Mouse (Mus musculus): Measurements from ENCODE around the gene Adamts2. TPM values are rescaled to one million over a fixed set of nuclear protein-coding genes. Genes with fewer than 3 reads are reported as not detected.

The Adamts2 gene
- total and polyA plus RNA-seq, 2 experiments from 2014 or later: 8.7 to 19.4 TPM

DNA sequence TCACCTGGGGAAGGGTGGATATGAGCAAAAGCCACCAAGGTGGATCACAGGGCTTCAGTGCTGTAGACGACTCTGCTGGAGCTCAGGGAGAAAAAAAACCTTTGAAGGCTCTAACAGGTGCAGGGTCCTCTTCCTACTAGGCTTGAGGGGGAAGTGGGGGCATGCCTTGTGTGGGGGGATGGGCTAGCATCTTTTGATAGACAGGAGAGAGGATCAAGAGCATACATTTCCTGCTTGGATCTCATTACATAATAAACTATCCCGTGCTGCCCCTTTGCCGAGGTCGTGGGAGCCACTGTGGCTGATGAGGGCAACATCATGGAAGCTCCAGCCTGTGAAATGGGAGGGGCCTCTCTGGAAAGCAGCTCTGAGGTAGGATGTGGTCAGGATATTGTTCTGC, 25.4 kb upstream of the Adamts2 start:
- WGBS: 51% methylated on average over 4 of the region's 4 CpGs
- H3K4me3 ChIP-seq (ENCODE audit: low read depth, low read length): no peak overlapping the region
- no peak overlapping the region for H3K9ac ChIP-seq (replicated peaks; ENCODE audit: low read depth, low read length)
- H3K4me1 ChIP-seq (ENCODE audit: control insufficient read depth, insufficient read depth): no peaks in the 10 kb centered on the region
- ATAC-seq (ENCODE audit: insufficient read depth, low read depth) (no peak), DNase-seq (ENCODE audit: low spot score) (no peak)
- no peaks in the 10 kb centered on the region; the same call in 1 of the 2 replicates for H3K9me3 ChIP-seq (replicated peaks; ENCODE audit: control insufficient read depth, low read length)
- H3K27ac ChIP-seq (ENCODE audit: low read depth): no peak overlapping the region
- no peak overlapping the region for H3K4me2 ChIP-seq (ENCODE audit: low read depth, low read length)
- no peaks in the 10 kb centered on the region for H3K27me3 ChIP-seq (ENCODE audit: control insufficient read depth, insufficient read depth, low read length)
- TF ChIP-seq CTCF (IDR thresholded peaks at IDR 0.05; ENCODE audit: low read depth) (no peak), EP300 (IDR thresholded peaks at IDR 0.05; ENCODE audit: low read depth) (no peak)
- no peaks in the 10 kb centered on the region for H3K36me3 ChIP-seq (replicated peaks; ENCODE audit: control insufficient read depth, insufficient read depth, low read length)

DNA sequence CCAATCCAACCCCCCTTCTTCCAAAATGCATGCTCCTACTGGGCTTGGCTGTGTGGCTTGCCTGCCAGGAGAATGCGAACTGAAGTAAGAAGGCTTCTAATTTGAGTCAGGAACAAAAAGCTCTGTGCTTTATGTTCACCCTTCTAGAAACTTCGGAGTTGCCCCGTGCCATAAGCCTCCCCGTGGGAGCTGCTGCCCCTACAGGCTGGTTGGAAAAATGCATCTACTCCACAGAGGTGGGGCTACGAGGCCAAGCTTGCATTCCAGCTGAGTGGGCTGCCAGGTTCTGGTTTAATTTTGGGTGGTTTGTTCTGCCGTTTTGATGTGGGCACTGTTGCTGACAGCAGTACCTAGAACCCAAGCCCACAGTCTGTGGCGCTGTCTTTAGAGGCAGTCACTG, 14.9 kb upstream of the Adamts2 start:
- TF ChIP-seq EP300 (IDR thresholded peaks at IDR 0.05; ENCODE audit: low read depth) (no peak), CTCF (IDR thresholded peaks at IDR 0.05; ENCODE audit: low read depth) (peak; percentile 68)
- ATAC-seq (ENCODE audit: insufficient read depth, low read depth): peak; percentile 55
- WGBS: 34% methylated on average over 7 of the region's 7 CpGs

DNA sequence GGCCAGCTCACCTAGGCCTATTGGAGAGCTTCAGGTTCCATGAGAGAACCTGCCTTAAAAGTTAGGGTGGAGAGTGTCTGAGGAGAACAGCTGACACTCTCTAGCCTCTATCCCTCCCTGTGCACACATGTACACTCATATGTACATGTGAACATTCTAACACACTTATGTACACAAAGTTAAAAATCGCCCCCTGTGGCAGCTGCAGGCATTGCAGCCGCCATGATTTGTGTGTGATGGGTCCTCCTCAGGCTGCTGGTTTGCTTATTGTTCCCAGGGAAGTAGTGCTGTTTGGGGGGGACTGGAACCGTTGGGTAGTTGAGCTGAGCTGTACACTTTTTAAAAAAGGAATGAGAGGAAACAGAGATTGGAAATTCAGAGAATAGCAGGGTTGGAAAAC, 14.1 kb upstream of the Adamts2 start:
- WGBS: 16% methylated on average over 3 of the region's 3 CpGs
- ATAC-seq (ENCODE audit: insufficient read depth, low read depth): no peak

More for the DNA sequence above, 14.9 kb upstream of the Adamts2 start:
- Histone ChIP-seq H3K27me3 (ENCODE audit: control insufficient read depth, insufficient read depth, low read length) (no peaks in the 10 kb centered on the region), H3K27ac (ENCODE audit: low read depth) (no peak overlapping the region), H3K9ac (replicated peaks; ENCODE audit: low read depth, low read length) (no peak overlapping the region), H3K4me3 (ENCODE audit: low read depth, low read length) (no peak overlapping the region), H3K4me2 (ENCODE audit: low read depth, low read length) (no peak overlapping the region), H3K9me3 (replicated peaks; ENCODE audit: control insufficient read depth, low read length) (no peaks in the 10 kb centered on the region), H3K36me3 (replicated peaks; ENCODE audit: control insufficient read depth, insufficient read depth, low read length) (no peaks in the 10 kb centered on the region), H3K4me1 (ENCODE audit: control insufficient read depth, insufficient read depth) (no peaks in the 10 kb centered on the region)
- peak; percentile 19 for DNase-seq (ENCODE audit: low spot score)

DNA sequence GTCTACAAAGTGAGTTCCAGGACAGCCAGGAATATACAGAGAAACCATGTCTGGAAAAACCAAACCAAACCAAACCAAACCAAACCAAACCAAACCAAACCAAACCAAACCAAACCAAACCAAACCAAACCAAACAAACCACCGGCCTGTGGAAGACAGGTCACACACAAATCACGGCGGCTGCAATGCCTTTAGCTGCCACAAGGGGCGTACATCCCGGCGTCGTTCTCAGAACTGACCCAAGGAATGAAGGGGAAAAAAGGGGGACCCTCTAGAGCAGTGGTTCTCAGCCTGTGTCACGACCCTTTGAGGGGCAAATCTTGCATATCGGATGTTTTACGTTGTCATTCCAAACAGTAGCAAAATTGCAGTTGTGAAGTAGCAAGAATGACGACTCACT, 12.8 kb upstream of the Adamts2 start:
- TF ChIP-seq EP300 (IDR thresholded peaks at IDR 0.05; ENCODE audit: low read depth): no peak
- TF ChIP-seq CTCF (IDR thresholded peaks at IDR 0.05; ENCODE audit: low read depth): peak; percentile 67
- no peak overlapping the region for H3K9ac ChIP-seq (replicated peaks; ENCODE audit: low read depth, low read length)
- H3K27ac ChIP-seq (ENCODE audit: low read depth): no peak overlapping the region
- 38% methylated on average over 11 of the region's 11 CpGs for WGBS
- no peaks in the 10 kb centered on the region for H3K27me3 ChIP-seq (ENCODE audit: control insufficient read depth, insufficient read depth, low read length)
- no peak overlapping the region for H3K4me2 ChIP-seq (ENCODE audit: low read depth, low read length)
- no peak for DNase-seq (ENCODE audit: low spot score)
- no peaks in the 10 kb centered on the region for H3K36me3 ChIP-seq (replicated peaks; ENCODE audit: control insufficient read depth, insufficient read depth, low read length)
- H3K4me3 ChIP-seq (ENCODE audit: low read depth, low read length): no peak overlapping the region
- no peaks in the 10 kb centered on the region for H3K4me1 ChIP-seq (ENCODE audit: control insufficient read depth, insufficient read depth)
- H3K9me3 ChIP-seq (replicated peaks; ENCODE audit: control insufficient read depth, low read length): no peaks in the 10 kb centered on the region
- no peak for ATAC-seq (ENCODE audit: insufficient read depth, low read depth)

More for the DNA sequence above, 14.1 kb upstream of the Adamts2 start:
- H3K4me3 ChIP-seq (ENCODE audit: low read depth, low read length): no peak overlapping the region
- no peak overlapping the region for H3K9ac ChIP-seq (replicated peaks; ENCODE audit: low read depth, low read length)
- H3K36me3 ChIP-seq (replicated peaks; ENCODE audit: control insufficient read depth, insufficient read depth, low read length): no peaks in the 10 kb centered on the region
- DNase-seq (ENCODE audit: low spot score): peak; percentile 11
- no peak overlapping the region for H3K27ac ChIP-seq (ENCODE audit: low read depth)
- H3K4me1 ChIP-seq (ENCODE audit: control insufficient read depth, insufficient read depth): no peaks in the 10 kb centered on the region
- TF ChIP-seq EP300 (IDR thresholded peaks at IDR 0.05; ENCODE audit: low read depth) (no peak), CTCF (IDR thresholded peaks at IDR 0.05; ENCODE audit: low read depth) (peak; percentile 57)
- no peaks in the 10 kb centered on the region for H3K9me3 ChIP-seq (replicated peaks; ENCODE audit: control insufficient read depth, low read length)
- no peaks in the 10 kb centered on the region for H3K27me3 ChIP-seq (ENCODE audit: control insufficient read depth, insufficient read depth, low read length)
- H3K4me2 ChIP-seq (ENCODE audit: low read depth, low read length): no peak overlapping the region

DNA sequence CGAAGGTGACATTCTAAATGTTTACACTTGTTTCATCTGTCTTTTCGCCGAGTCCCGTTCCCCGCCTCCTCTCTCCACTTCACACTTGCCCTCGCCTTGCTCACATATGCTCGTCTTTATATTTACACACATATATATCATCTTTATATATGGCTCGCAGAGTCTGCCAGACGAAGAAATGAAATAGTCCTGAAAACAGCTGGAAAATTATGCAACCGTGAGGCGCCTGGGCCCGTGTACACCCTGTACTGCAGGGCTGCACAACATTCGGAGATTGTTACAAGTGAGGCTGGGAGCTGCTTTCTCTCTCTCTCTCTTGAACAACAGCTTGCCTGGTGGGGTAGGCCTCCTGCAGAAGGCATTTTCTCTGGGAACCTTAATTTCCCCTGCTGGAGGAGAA, 10.8 kb upstream of the Adamts2 start:
- Histone ChIP-seq H3K4me2 (ENCODE audit: low read depth, low read length) (no peak overlapping the region), H3K27ac (ENCODE audit: low read depth) (no peak overlapping the region), H3K4me3 (ENCODE audit: low read depth, low read length) (no peak overlapping the region), H3K9ac (replicated peaks; ENCODE audit: low read depth, low read length) (no peak overlapping the region), H3K9me3 (replicated peaks; ENCODE audit: control insufficient read depth, low read length) (no peaks in the 10 kb centered on the region), H3K27me3 (ENCODE audit: control insufficient read depth, insufficient read depth, low read length) (peaks cover 4% of the 10 kb centered on the region; the same call in 1 of the 2 replicates), H3K36me3 (replicated peaks; ENCODE audit: control insufficient read depth, insufficient read depth, low read length) (no peaks in the 10 kb centered on the region), H3K4me1 (ENCODE audit: control insufficient read depth, insufficient read depth) (no peaks in the 10 kb centered on the region)
- ATAC-seq (ENCODE audit: insufficient read depth, low read depth): no peak
- DNase-seq (ENCODE audit: low spot score): no peak
- 89% methylated on average over 13 of the region's 13 CpGs for WGBS
- no peak for TF ChIP-seq EP300 (IDR thresholded peaks at IDR 0.05; ENCODE audit: low read depth)
- TF ChIP-seq CTCF (IDR thresholded peaks at IDR 0.05; ENCODE audit: low read depth): no peak

DNA sequence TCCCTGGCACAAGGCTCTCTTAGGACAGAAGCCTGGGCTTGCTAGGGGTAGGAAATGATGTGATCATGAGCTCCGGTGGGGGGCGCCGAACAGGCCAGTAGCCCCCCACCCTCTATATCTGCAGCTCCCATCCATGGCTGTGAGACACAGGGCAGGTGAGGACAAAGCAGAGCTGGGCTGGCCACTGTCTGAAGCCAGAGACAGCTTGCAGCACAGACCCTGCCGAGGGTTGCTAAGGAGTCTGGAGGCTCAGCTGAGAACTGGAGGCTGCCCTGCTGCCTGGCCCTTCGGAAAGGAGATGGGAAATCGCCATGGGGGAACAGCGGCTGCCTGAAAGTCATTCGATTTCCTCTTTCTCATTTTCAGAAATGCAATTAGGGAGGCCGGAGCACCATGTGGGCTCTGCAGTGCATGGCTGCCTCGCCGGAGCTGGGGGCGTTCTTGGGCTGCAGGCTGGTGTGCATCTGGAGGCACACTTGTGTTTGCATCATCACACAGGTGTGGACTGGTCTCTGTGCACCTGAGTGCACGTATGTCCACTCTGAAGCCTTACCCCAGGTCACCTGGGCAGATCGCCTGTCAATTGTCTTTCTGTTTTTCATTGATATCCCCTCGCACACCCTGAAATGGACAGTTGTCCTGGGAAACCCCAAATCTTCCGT, 8.9 kb upstream of the Adamts2 start:
- Histone ChIP-seq H3K4me2 (ENCODE audit: low read depth, low read length) (no peak overlapping the region), H3K27me3 (ENCODE audit: control insufficient read depth, insufficient read depth, low read length) (peaks cover 4% of the 10 kb centered on the region; the same call in 1 of the 2 replicates)
- WGBS: 74% methylated on average over 16 of the region's 16 CpGs

More for the DNA sequence above, 8.9 kb upstream of the Adamts2 start:
- no peak overlapping the region for H3K4me3 ChIP-seq (ENCODE audit: low read depth, low read length)
- H3K4me1 ChIP-seq (ENCODE audit: control insufficient read depth, insufficient read depth): no peaks in the 10 kb centered on the region
- DNase-seq (ENCODE audit: low spot score) (no peak), ATAC-seq (ENCODE audit: insufficient read depth, low read depth) (no peak)
- no peaks in the 10 kb centered on the region for H3K36me3 ChIP-seq (replicated peaks; ENCODE audit: control insufficient read depth, insufficient read depth, low read length)
- no peaks in the 10 kb centered on the region for H3K9me3 ChIP-seq (replicated peaks; ENCODE audit: control insufficient read depth, low read length)
- H3K9ac ChIP-seq (replicated peaks; ENCODE audit: low read depth, low read length): no peak overlapping the region
- no peak for TF ChIP-seq CTCF (IDR thresholded peaks at IDR 0.05; ENCODE audit: low read depth)
- TF ChIP-seq EP300 (IDR thresholded peaks at IDR 0.05; ENCODE audit: low read depth): no peak
- no peak overlapping the region for H3K27ac ChIP-seq (ENCODE audit: low read depth)

Measured in heart, postnatal 0 days (tissue).